Mouse (Mus musculus): Measurements from ENCODE around the gene Tulp3. TPM values are rescaled to one million over a fixed set of nuclear protein-coding genes. Genes with fewer than 3 reads are reported as not detected.

Tulp3 gene
- polyA plus RNA-seq, 1 experiment: 27.8 TPM

DNA sequence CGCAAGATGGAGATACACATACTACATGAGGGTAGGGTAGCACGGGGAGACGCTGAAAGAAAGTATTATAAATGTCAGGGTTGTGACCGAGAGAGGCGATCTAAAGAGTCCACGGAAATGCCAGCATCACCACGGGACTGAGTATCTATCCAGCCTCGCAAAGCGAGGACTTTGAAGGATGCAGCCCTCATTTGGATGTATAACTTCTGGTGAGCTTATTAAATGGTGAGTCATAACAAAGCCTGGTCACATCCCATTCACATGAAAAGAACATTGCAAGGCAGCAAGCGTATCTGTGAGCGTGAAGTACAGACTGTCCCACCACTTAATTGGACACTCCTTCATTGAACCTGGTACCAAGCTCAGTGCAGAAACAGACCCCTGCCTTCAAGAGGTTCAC lies 54.2 kb downstream of the Tulp3 start:
- H3K4me1 ChIP-seq (ENCODE audit: control insufficient read depth, insufficient read depth, low read length): no peaks in the 10 kb centered on the region
- no peak for TF ChIP-seq CTCF (IDR thresholded peaks at IDR 0.05; ENCODE audit: extremely low read depth, insufficient read depth, low read length)
- TF ChIP-seq POLR2A (IDR thresholded peaks at IDR 0.05; ENCODE audit: extremely low read depth, insufficient read depth, low read length): no peak
- no peak overlapping the region; the same call in 1 of the 2 replicates for H3K4me3 ChIP-seq (ENCODE audit: insufficient read depth, low read length)

GRCm38 (mm10) chr6:128300134-128301001 lies 55.3 kb downstream of the Tulp3 start, which contains the start of gene Tead4:
Gene Tead4 (minus strand): TSS chr6:128300823.
- Histone ChIP-seq H3K4me1 (ENCODE audit: control insufficient read depth, insufficient read depth, low read length) (no peaks in the 10 kb centered on the region), H3K27ac (ENCODE audit: insufficient read depth, low read length) (no peak within 1 kb of the TSS; the same call in 1 of the 2 replicates)
- TF ChIP-seq CTCF (IDR thresholded peaks at IDR 0.05; ENCODE audit: extremely low read depth, insufficient read depth, low read length) (no peak), POLR2A (IDR thresholded peaks at IDR 0.05; ENCODE audit: extremely low read depth, insufficient read depth, low read length) (no peak)

More for the DNA sequence above, 54.2 kb downstream of the Tulp3 start:
- no peak overlapping the region for H3K27ac ChIP-seq (ENCODE audit: insufficient read depth, low read length)

DNA sequence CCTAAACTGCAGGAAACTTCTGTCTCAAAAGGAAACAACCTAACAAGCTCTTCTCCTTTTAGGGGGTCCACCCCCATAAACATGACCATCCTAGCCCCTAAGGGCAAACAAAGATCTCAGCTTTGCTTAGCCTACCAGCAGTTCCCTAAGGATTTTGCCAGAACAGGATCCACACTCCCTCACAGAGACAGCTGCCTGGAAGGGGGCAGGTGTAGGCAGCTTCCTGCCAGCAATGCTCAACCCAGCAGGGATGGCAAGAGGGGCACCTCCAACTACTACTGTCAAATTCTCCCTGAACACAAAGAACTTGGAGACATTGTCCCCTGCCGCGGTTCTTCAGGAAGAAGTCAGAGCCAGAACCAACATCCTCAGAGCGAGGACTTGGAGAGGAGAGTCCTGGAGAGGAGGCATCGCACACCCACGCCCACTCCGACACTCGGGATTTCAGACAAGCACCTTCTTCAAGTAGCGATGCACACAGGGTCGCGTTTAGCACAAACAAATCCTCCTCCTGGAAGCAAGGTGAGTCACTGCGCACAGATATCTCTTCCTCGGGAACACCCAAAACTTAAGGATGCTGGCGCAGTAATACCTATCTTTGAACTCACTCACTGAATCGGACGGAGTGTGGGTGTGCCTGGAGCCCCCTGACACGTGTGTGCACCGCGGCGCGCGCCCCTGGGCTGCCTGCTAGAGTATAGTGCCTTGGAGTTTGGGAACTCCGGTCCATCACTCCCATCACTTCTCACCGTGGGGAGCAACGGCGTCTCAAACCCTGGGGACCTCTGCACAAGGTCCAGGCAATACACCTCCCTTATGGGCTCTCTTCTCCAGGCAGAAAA lies 56.1 kb downstream of the Tulp3 start:
- Histone ChIP-seq H3K27ac (ENCODE audit: insufficient read depth, low read length) (no peak overlapping the region), H3K4me3 (ENCODE audit: insufficient read depth, low read length) (peak overlapping the region; percentile 33), H3K4me1 (ENCODE audit: control insufficient read depth, insufficient read depth, low read length) (no peaks in the 10 kb centered on the region)
- TF ChIP-seq CTCF (IDR thresholded peaks at IDR 0.05; ENCODE audit: extremely low read depth, insufficient read depth, low read length): no peak
- no peak for TF ChIP-seq POLR2A (IDR thresholded peaks at IDR 0.05; ENCODE audit: extremely low read depth, insufficient read depth, low read length)

More at GRCm38 (mm10) chr6:128300134-128301001, 55.3 kb downstream of the Tulp3 start, which contains the start of gene Tead4:
- H3K4me3 ChIP-seq (ENCODE audit: insufficient read depth, low read length): peak within 1 kb of the TSS; percentile 33

DNA sequence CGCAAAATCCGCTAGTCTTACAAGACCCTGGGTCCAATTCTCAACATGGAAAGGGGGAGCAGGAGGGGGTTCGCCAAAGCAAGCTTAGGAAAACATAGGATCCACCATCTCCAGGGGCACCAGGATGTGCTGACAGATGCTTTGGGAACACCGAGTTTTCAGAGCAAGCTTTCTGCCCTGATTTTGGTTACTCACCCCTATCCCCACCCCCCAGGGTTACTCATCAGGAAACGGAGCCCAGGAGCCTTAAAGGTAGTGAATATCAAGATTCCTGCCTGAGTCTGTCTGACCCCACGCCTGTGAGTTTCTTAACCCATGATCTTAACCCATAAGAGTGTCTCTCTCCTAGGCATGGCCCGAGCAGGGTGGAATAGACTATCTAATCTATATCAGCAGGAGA lies 57.4 kb downstream of the Tulp3 start:
- Histone ChIP-seq H3K4me3 (ENCODE audit: insufficient read depth, low read length) (no peak overlapping the region), H3K27ac (ENCODE audit: insufficient read depth, low read length) (no peak overlapping the region), H3K4me1 (ENCODE audit: control insufficient read depth, insufficient read depth, low read length) (no peaks in the 10 kb centered on the region)
- TF ChIP-seq CTCF (IDR thresholded peaks at IDR 0.05; ENCODE audit: extremely low read depth, insufficient read depth, low read length) (no peak), POLR2A (IDR thresholded peaks at IDR 0.05; ENCODE audit: extremely low read depth, insufficient read depth, low read length) (no peak)

DNA sequence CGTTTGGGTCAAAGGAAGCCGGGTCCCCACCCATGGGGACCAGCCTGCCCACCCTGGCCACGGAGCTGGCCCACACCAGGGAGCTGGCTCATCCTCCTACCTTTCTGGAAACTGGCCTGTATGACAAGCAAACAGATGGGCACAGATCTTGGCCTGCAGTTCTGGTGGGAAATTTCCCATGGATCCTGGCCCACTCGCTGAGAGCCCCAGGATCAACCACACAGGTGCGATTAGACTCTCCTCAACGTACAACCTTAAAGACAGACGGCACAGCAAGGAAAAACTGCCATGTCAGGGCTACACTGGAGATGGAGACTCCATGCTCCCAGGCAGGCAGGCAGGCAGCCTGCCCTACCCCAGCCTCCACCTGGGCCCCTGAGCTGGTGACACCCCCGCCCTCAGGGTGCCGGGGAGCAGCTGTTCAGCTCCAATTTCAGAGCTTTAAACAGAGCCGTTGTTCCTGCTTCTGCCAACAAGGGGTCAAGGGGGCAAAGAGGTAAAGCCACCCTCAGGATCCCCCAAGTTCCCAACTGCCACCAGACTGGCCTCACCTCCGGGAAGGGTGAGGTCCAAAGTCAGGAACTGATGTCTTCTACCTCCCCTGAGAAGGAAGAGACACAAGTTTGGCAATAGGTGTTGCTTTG lies 58.8 kb downstream of the Tulp3 start:
- H3K4me1 ChIP-seq (ENCODE audit: control insufficient read depth, insufficient read depth, low read length): no peaks in the 10 kb centered on the region
- no peak overlapping the region for H3K4me3 ChIP-seq (ENCODE audit: insufficient read depth, low read length)
- TF ChIP-seq POLR2A (IDR thresholded peaks at IDR 0.05; ENCODE audit: extremely low read depth, insufficient read depth, low read length): no peak
- no peak for TF ChIP-seq CTCF (IDR thresholded peaks at IDR 0.05; ENCODE audit: extremely low read depth, insufficient read depth, low read length)
- H3K27ac ChIP-seq (ENCODE audit: insufficient read depth, low read length): no peak overlapping the region

- Histone ChIP-seq H3K4me1 (ENCODE audit: control insufficient read depth, insufficient read depth, low read length) (no peaks in the 10 kb centered on the region), H3K27ac (ENCODE audit: insufficient read depth, low read length) (no peak overlapping the region), H3K4me3 (ENCODE audit: insufficient read depth, low read length) (no peak overlapping the region)
- TF ChIP-seq CTCF (IDR thresholded peaks at IDR 0.05; ENCODE audit: extremely low read depth, insufficient read depth, low read length) (no peak), POLR2A (IDR thresholded peaks at IDR 0.05; ENCODE audit: extremely low read depth, insufficient read depth, low read length) (no peak)
Observed at GRCm38 (mm10) chr6:128295876-128296749, 59.5 kb downstream of the Tulp3 start.

GRCm38 (mm10) chr6:128291284-128291683 lies 64.4 kb downstream of the Tulp3 start:
- no peak overlapping the region for H3K4me3 ChIP-seq (ENCODE audit: insufficient read depth, low read length)
- H3K4me1 ChIP-seq (ENCODE audit: control insufficient read depth, insufficient read depth, low read length): no peaks in the 10 kb centered on the region
- no peak overlapping the region for H3K27ac ChIP-seq (ENCODE audit: insufficient read depth, low read length)
- TF ChIP-seq CTCF (IDR thresholded peaks at IDR 0.05; ENCODE audit: extremely low read depth, insufficient read depth, low read length) (no peak), POLR2A (IDR thresholded peaks at IDR 0.05; ENCODE audit: extremely low read depth, insufficient read depth, low read length) (no peak)

GRCm38 (mm10) chr6:128288681-128289080 lies 67.0 kb downstream of the Tulp3 start:
- Histone ChIP-seq H3K4me1 (ENCODE audit: control insufficient read depth, insufficient read depth, low read length) (no peaks in the 10 kb centered on the region), H3K4me3 (ENCODE audit: insufficient read depth, low read length) (no peak overlapping the region), H3K27ac (ENCODE audit: insufficient read depth, low read length) (no peak overlapping the region)
- TF ChIP-seq CTCF (IDR thresholded peaks at IDR 0.05; ENCODE audit: extremely low read depth, insufficient read depth, low read length): no peak
- no peak for TF ChIP-seq POLR2A (IDR thresholded peaks at IDR 0.05; ENCODE audit: extremely low read depth, insufficient read depth, low read length)

Data from cortical plate, adult 2 months (tissue).